Mouse (Mus musculus): ENCODE measurements around the gene Hectd1.

Hectd1 gene

GRCm38 (mm10) chr12:51768702-51769101, 60.6 kb downstream of the Hectd1 start:
- no peak for DNase-seq (ENCODE audit: low spot score)

DNA sequence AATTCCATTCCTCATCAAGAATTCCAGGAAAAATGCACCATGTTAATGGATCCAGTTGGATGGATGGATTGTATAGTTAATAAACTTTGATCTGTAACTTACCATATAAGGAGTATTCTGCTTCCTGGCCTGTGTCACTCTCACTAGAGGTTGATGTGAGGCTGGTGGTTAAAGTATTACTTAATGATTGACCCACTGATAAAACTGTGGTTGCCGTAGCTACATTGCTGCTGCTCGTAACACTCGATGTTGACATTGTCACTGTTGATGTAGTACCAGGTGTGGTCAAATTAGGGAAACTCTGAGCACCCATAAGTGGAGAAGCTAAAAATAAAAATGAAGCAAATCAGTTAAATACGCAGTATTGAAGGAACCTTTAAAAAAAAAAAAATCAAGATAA, 61.9 kb downstream of the Hectd1 start:
- no peak for DNase-seq (ENCODE audit: low spot score)

DNA sequence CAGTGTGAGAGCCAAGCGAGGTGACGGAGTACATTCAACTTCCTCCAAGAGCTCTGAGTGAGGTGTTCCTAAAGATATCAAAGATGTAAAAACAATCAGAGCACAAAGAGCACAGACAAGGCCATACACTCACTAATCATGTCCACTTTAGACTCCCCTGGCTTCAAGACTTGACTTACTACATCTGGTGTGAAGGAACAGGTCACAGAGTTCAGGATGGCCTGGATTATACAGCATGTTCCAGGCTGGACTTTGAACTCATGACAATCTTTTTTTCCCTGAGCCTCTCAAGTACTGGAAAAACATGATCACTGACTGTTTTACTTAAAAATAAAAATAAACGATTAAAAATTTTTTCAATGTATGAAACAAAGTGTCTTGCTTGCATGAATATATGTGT, 70.0 kb downstream of the Hectd1 start:
- no peak for DNase-seq (ENCODE audit: low spot score)

GRCm38 (mm10) chr12:51756599-51756961, 72.8 kb downstream of the Hectd1 start:
- DNase-seq (ENCODE audit: low spot score) = no peak

DNA sequence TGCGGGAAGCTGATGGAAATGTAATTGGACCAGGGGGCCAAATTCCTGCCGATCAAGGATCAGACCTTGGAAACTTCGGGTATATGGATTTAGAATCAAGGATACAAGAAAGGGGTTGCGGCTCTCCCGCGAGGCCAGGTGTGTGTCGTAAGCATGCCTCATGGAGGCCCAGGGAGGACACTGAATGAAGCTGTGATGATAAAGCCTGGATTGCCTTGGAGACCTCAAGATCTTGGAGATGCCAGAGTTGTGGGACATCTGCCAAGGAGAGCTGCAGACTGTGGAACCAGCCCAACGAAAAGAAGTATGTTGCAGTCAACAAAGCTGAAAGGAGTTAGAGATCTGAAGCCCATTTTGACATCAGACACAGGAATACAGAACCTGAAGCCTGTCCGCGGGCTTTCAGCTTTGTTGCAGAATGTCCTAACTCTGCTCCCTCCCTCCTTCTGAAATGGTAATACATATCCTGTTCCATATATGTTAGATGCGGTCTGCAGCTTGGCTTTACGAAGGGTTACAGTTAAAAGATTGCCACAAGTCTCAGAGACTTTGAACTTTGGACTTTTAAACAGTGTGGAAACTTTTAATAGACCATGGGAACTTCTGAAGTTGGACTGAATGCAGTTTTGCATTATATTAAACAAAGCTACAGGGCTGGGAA, 73.3 kb downstream of the Hectd1 start:
- no peak for DNase-seq (ENCODE audit: low spot score)

DNA sequence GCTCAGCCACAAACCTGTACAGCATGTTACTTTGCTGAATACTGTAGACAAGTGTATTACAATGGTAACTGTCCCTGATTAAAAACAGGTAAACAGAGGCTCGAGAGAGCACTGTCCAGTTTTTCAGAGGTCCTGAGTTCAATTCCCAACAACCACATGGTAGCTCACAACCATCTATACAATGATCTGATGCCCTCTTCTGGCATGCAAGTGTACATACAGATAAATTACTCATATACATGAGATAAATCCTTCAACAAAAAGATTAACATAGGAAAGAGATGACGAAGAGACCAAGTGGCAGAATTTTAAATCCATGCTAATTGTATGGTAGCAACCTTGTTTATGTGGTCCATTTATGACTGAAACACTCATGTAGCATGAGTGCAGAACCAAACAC, 82.0 kb downstream of the Hectd1 start:
- DNase-seq (ENCODE audit: low spot score) = no peak

GRCm38 (mm10) chr12:51744957-51745356, 84.4 kb downstream of the Hectd1 start:
- no peak for DNase-seq (ENCODE audit: low spot score)

- peak; percentile 29 for DNase-seq (ENCODE audit: low spot score)
Measured at GRCm38 (mm10) chr12:51741690-51742089, 87.6 kb downstream of the Hectd1 start.

GRCm38 (mm10) chr12:51736807-51737206, 92.5 kb downstream of the Hectd1 start:
- DNase-seq (ENCODE audit: low spot score) = no peak

DNA sequence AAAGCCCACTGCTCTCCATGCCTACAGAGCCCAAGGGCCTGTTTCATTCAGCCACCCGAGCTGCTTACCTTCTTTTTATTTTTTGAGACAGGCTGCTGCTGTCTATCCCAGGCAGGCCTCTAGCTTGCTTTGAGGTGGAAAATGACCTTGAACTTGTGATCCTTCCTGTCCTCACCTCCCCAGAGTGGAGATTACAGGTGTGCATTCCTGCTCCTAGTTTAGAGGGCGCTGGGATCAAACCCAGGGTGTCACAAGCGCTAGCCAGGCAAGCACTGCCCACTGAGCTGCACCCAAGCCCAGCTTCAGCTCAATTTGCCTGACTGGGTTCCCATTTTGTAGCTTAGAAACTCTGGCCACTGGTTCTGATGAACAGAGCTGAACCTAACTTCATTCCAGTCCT, 93.0 kb downstream of the Hectd1 start:
- no peak for DNase-seq (ENCODE audit: low spot score)

DNA sequence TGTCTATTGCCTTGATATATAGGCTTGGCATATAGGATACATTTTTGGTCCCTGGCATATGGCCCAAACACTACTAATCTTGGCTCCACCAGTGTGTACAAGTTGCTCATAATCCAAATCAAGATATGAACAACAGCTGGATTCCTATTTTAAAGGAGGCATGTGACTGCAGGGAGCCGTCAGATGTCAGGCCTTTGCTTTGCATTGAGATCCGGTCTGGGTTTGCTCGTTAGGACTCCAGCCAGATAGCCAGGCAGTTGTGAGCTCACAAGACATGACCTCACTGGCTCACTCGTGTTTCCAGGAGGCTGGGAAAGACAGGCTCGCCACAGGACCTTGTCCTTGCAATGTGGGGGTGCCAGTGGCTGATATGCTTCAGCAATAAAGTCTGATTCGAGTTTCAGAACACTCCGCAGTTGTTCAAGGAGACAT, 93.5 kb downstream of the Hectd1 start:
- DNase-seq (ENCODE audit: low spot score) = no peak

DNA sequence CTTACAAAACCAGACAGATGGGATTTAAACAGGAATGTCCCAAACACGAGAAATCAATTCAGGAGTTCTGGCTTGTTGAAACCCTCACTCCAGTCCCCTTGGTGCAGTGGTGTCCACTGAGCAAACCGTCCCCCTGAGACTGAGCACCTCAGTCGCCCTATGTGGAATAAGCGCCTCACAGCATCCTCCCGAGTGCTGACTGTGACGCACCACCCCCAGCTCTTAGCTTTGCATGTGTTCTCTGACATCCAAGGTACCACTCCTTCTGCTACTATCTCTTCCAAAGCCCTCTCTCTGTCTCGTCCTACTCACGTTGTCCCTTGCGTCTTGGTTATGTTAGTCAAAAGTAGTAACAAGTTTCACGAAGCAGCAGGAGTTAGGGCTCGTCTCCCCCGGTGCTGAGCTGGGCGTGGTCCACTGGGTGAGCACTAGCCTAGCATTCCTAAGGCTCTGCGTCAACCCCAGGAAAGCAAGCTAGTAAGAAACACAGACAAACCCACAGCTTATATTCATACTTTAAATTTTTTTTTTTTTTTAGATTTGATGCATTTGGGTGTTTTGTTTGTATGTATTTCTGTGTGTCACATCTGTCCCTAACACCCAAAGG, 94.6 kb downstream of the Hectd1 start:
- DNase-seq (ENCODE audit: low spot score) = no peak

- no peak for DNase-seq (ENCODE audit: low spot score)
Measured at GRCm38 (mm10) chr12:51729827-51730226, 99.5 kb downstream of the Hectd1 start.

GRCm38 (mm10) chr12:51729058-51729457, 100.3 kb downstream of the Hectd1 start:
- DNase-seq (ENCODE audit: low spot score) = no peak

GRCm38 (mm10) chr12:51721836-51722235, 107.5 kb downstream of the Hectd1 start:
- DNase-seq (ENCODE audit: low spot score) = no peak

- DNase-seq (ENCODE audit: low spot score) = no peak
Measured at GRCm38 (mm10) chr12:51718617-51719016, 110.7 kb downstream of the Hectd1 start.

DNA sequence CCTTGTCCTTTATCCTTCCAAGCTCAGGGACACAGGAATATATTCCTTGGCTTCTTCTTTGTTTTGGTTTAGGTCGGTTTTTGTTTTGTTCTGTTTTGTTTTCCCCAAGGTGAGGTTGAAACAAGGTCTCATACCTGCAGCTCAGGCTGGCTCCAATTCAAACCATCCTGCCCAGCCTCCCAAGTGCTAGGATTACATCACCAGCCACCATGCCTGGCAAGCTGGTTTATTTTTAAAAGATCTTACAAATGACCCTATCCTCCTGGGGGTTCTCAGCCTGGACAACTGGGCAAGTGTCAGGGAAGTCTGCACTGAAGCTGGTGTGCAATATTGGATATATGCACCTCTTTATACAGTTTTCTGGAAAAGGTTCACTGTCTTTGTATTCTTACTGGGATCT, 116.7 kb downstream of the Hectd1 start:
- no peak for DNase-seq (ENCODE audit: low spot score)

- no peak for DNase-seq (ENCODE audit: low spot score)
Measured at GRCm38 (mm10) chr12:51710154-51710553, 119.2 kb downstream of the Hectd1 start.

DNA sequence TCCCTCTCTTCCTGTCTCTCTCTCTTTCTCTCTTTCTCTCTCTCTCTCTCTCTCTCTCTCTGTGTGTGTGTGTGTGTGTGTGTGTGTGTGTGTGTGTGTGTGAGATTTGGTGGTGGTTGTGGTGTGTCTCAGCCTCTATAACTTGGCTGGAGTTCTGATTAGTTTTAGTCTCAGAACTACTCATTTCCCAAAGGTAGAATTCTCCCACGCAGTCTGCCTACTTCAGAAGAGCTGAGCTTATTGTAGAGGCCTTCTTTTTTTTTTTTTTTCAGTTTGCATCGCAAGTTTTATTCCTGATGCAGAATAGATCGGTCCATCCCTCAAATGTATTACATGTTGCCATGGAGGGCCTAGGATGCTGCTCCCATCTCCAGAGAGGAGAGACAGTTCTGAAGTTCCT, 119.6 kb downstream of the Hectd1 start:
- DNase-seq (ENCODE audit: low spot score) = no peak

GRCm38 (mm10) chr12:51708941-51709686, 120.2 kb downstream of the Hectd1 start:
- DNase-seq (ENCODE audit: low spot score) = no peak

- DNase-seq (ENCODE audit: low spot score) = no peak
Measured at GRCm38 (mm10) chr12:51706673-51707235, 122.6 kb downstream of the Hectd1 start.

DNA sequence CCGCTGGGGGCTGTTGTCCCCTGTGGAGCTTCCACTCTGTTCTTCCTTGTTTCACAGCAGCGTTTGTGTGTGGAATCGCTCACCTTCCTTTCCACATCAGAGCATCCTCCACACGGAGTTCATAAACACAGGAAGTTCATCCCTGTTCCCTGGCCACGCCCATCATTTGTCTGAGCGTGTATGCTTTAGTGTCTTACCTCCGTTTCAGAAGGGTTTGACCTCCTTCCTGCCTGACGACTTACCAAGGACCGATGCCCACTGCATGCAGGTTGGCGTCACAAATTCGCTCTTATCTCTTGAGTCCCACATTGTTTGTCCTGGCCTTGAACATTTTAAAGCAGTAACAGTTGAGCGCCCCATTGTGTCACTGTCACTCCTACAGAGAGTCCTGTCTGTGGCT, 123.6 kb downstream of the Hectd1 start:
- no peak for DNase-seq (ENCODE audit: low spot score)

GRCm38 (mm10) chr12:51704572-51704971, 124.8 kb downstream of the Hectd1 start:
- DNase-seq (ENCODE audit: low spot score) = no peak
